Mouse (Mus musculus) cerebellum, adult 18-20 months (tissue): ENCODE data around the gene Nkiras1.
A peak's percentile ranks its signal among the peaks of the same experiment; 100 is the strongest.

Source experiments
- DNase-seq, 2 experiments: peaks; one replicate each; pipeline ENCODE4 v3.0.0; 2021

The Nkiras1 gene

GRCm38 (mm10) chr14:18280375-18280774, 9.4 kb downstream of the Nkiras1 start:
- DNase-seq: no peak

- DNase-seq: no peak
Measured at GRCm38 (mm10) chr14:18284581-18284980, 13.6 kb downstream of the Nkiras1 start.

- DNase-seq: no peak
Measured at GRCm38 (mm10) chr14:18285476-18285875, 14.5 kb downstream of the Nkiras1 start.

GRCm38 (mm10) chr14:18286441-18286840, 15.5 kb downstream of the Nkiras1 start:
- DNase-seq: no peak

GRCm38 (mm10) chr14:18287391-18287790, 16.5 kb downstream of the Nkiras1 start:
- no peak for DNase-seq

GRCm38 (mm10) chr14:18292111-18292510, 21.2 kb downstream of the Nkiras1 start:
- no peak for DNase-seq

GRCm38 (mm10) chr14:18292578-18292977, 21.6 kb downstream of the Nkiras1 start:
- no peak for DNase-seq

GRCm38 (mm10) chr14:18297441-18297840, 26.5 kb downstream of the Nkiras1 start:
- no peak for DNase-seq

- DNase-seq: no peak
Measured at GRCm38 (mm10) chr14:18298874-18299273, 27.9 kb downstream of the Nkiras1 start.

GRCm38 (mm10) chr14:18300676-18301075, 29.7 kb downstream of the Nkiras1 start:
- DNase-seq: no peak

GRCm38 (mm10) chr14:18301591-18301990, 30.7 kb downstream of the Nkiras1 start:
- no peak for DNase-seq

GRCm38 (mm10) chr14:18302750-18303149, 31.8 kb downstream of the Nkiras1 start:
- DNase-seq: no peak

GRCm38 (mm10) chr14:18303262-18303661, 32.3 kb downstream of the Nkiras1 start:
- DNase-seq: peak; percentile 34 to 35

GRCm38 (mm10) chr14:18304165-18304564, 33.2 kb downstream of the Nkiras1 start:
- no peak for DNase-seq

- no peak for DNase-seq
Measured at GRCm38 (mm10) chr14:18317457-18318411, 46.8 kb downstream of the Nkiras1 start.

- DNase-seq: peak; percentile 30 to 43
Measured at GRCm38 (mm10) chr14:18326968-18327672, 56.2 kb downstream of the Nkiras1 start.

GRCm38 (mm10) chr14:18330789-18331692, 60.1 kb downstream of the Nkiras1 start:
- DNase-seq: peak; percentile 29 to 60

GRCm38 (mm10) chr14:18331693-18332131, 60.8 kb downstream of the Nkiras1 start, which contains the start of gene Ube2e1:
Gene Ube2e1, minus strand, starts transcription at chr14:18331859.
- DNase-seq: peak; percentile 68 to 78
